Mouse (Mus musculus) cerebellum, postnatal 36 days (tissue): Measurements from ENCODE around the gene Zyg11b.

Source experiments
- DNase-seq, 2 experiments: peaks; one replicate each; pipeline ENCODE4 v3.0.0; 2021 to 2022; ENCODE audit warnings: mixed read lengths in 2 of 2

The Zyg11b gene

GRCm38 (mm10) chr4:108317656-108318605 lies 17.0 kb upstream of the Zyg11b start:
- no peak for DNase-seq

DNA sequence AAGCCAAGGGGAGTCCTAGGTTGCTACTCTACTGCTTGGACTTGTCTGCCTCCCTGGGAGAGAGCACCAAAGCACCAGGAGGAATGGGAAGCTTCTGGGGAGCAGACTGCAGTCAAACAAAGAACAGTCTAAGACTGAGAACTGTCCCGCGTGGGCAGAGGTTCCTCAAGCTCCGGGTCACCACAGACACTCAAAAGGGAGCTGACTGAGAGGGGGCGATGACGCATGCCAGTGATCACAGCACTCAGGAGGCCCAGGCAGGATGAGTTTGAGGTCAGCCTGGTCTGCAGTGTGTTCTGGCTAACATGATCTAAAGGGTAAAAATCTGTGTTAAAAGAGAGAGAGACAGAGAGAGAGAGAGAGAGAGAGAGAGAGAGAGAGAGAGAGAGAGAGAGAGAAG lies 13.1 kb upstream of the Zyg11b start:
- DNase-seq: no peak

DNA sequence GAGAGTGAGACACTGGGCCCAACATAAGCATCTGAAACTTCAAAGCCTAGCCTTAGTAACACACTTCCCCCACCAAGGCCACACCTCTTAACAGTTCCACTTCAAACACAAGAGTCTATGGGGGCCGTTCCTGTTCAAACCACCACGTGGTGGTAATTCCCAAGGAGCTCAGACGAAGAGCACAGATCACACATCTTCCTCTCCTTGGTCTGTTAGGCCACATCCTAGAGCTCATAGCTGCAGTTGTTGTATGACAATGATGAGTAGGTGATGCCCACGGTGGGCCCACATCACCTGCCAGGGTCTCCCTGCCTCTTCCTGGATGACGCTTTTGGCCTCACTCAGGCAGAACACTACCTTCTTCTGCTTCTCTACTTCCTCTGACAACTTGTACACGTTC lies 9.8 kb upstream of the Zyg11b start:
- no peak for DNase-seq

DNA sequence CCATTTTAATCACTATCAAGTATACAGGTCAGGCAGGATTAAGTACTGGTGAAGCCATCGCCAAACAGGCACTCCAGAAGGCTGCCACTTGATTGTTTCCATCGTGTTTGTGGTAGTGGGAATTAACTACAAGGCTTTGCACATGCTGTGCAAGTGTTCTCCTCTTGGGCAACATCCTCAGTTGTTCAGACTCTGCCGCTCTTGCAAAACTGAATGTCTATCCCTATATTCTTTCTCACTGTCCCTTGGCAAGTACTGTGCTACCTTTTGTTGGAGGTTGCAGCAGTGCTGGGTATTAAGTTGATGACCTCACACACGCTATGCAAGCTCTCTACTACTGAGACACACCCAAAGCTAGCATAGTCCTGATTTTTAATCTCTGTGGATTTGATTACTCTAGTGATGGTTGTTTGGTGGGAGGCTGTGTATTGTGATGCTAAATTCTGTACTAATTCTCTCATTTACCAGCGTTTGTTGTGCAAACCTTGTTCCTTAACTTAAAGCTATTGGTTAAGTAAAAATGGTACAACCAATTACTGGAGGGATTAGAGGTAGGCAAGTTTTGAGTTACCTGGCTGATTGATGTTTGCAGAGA lies 1.5 kb upstream of the Zyg11b start:
- DNase-seq: no peak

GRCm38 (mm10) chr4:108300266-108300665 lies 630 bp downstream of the Zyg11b start:
- peak; percentile 12 to 25 for DNase-seq

GRCm38 (mm10) chr4:108276973-108277372 lies 23.9 kb downstream of the Zyg11b start:
- DNase-seq: no peak

- DNase-seq: peak; percentile 36 to 47
Observed at GRCm38 (mm10) chr4:108272286-108272685, 28.6 kb downstream of the Zyg11b start.

GRCm38 (mm10) chr4:108265774-108266173 lies 35.1 kb downstream of the Zyg11b start:
- DNase-seq: no peak

GRCm38 (mm10) chr4:108253317-108253716 lies 47.6 kb downstream of the Zyg11b start:
- DNase-seq: no peak

DNA sequence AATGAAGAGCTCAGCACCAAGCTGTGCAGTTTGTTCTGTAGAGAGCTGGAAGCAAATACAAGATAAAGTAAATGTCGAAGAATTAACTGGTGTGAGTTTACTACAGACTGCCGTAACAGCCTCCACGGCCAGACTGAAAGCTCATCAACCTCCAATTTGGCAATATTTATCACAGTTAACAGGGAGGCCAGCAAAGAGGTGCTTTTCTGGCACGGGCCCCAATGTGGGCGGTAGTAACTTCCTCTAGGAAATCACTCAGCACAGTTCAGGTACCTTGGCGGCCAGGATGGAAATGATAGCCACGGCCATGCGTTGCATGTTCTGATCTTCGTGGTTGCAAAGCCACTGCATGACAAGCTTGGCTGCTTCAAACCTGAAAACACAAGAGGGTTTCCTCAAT lies 50.4 kb downstream of the Zyg11b start:
- no peak for DNase-seq

DNA sequence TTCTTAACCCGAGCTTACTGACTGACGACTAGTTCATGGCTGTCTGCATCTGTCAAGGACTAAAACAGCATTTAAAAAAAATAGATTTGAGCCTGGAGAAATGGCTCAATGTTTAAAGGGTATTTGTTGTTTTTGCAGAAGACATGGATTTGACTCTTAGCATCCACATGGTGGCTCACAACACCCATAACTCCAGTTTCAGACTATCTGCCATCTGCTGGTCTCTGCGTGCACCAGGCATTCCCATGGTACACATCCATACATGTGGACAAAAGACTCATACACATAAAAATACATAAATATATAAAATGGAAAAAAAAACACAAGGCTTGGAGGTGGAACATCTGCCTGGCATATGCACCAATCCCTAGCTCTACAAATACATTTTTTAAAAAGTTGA lies 51.6 kb downstream of the Zyg11b start:
- no peak for DNase-seq

DNA sequence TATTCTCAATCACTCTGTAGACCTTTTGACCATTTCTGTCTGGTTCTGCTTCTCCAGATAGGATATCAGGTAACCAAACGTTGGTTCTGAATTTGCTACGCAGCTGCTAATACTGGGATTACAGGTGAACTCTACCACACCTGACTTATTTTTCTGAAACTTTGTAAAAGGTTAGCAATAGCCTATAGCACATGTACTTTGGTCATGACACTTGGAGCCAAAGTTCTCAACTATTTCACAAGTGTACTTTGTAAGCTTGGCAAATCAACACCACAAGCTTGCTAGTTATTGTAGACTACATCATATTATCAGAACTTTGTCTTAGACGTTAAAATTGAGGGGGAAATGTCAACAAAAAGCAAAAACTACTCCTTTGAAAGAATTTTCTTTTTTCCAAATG lies 67.2 kb downstream of the Zyg11b start:
- DNase-seq: no peak

GRCm38 (mm10) chr4:108225341-108225872 lies 75.5 kb downstream of the Zyg11b start:
- DNase-seq: no peak

- DNase-seq: no peak
Observed at GRCm38 (mm10) chr4:108222507-108222906, 78.4 kb downstream of the Zyg11b start.

DNA sequence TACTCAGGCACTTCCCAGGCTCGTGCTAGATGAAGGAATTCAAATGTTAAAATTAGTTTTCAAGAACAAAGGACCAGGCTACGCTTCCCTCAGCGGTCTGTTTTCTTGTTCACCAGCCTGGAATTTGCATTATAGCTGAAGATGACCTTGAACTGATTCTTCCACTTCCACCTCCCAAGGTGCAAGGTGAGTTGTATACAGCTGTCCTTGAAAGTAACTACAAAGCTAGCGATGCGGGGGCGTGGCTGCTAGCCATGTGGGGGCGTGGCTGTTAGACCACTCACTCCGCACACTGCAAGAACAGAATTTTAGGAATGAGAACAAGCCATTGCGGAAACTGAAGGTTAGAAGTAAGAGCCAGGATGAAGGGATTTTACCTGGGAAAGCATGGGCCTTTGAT lies 81.9 kb downstream of the Zyg11b start:
- DNase-seq: no peak

DNA sequence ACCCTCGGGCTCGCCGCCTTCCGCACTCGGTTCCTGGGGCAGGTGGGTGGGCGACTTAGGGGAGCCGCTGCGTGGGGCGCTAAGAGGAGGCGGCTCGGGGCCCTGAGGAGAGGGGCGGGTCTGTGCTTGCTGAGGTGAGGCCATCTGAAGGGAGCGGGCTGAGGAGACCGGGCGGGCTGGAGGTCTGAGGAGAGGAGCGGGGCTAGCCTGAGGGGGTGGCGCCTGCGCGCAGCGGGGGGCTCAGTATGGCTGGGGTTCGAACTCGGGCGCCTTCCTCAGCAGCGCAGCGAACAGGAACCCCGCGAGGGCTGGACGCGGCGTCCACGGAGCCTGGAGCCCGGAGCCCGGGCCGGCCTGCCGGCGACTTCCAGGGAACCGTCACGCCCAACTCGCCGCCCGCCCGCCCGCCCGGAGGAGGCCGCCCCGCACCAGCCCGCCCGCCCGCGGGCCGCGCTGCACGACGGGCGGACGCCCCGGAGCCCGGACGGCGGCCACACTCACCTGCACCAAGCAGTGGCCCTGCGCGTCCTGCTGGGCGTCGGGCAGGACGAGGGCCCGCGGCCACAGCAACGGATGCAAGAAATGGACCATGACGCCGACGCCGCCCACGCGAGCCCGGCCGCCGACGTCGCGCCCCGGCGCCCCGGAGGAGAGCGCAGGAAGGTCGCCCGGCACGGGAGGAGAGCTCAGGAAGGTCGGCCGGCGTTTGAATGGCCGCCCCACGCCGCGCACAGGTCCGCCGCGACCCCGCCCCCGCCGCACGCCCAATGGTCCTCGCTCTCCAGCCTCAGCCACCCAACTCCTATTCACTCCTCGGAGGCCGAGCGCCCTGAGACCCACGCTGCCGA lies 83.3 kb downstream of the Zyg11b start, which contains the start of gene Zyg11a:
Gene Zyg11a, minus strand, starts transcription at position 717 of the 848 bp plus-strand sequence.
- DNase-seq: no peak

DNA sequence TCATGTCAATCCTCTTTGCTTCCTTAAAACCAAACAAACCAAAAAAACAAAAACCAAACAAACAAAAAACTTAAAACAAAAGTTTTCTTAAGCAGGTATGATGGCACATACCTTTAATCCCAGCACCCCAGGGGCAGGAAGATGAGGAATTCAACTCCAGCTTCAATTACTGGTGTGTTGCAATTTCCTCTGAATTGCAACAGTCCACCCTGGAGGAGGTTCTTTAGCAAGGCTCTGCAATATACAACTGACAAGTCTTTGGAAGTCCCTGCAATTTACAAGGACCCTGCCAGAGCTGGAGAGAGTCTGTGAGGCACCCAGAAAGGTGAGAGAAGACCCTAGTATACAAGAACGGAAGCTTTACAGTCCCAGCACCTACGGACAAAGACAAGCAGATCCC lies 87.9 kb downstream of the Zyg11b start:
- DNase-seq: no peak

- DNase-seq: no peak
Observed at GRCm38 (mm10) chr4:108204629-108205028, 96.3 kb downstream of the Zyg11b start.

DNA sequence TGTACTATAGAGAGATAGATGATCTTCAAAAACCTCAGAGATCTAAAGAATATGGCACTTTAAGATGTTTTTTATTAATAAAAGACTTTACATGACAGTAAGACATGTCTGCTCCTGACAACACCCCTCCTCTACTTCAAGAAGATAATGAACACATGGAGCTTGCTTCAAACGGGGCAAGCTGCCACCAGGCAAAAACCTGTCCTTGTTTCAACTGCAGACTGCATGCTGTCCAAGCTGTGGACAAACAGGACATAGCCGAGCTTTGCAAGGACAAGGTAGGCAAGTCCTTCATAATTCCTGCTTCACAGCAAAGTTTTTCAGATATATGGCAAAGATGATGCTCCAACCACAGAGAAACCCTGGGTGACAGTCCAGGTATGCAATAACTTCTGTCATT lies 101.7 kb downstream of the Zyg11b start:
- DNase-seq: peak; percentile 41 to 46

- peak; percentile 63 to 67 for DNase-seq
Observed at GRCm38 (mm10) chr4:108196277-108196855, 104.5 kb downstream of the Zyg11b start.

DNA sequence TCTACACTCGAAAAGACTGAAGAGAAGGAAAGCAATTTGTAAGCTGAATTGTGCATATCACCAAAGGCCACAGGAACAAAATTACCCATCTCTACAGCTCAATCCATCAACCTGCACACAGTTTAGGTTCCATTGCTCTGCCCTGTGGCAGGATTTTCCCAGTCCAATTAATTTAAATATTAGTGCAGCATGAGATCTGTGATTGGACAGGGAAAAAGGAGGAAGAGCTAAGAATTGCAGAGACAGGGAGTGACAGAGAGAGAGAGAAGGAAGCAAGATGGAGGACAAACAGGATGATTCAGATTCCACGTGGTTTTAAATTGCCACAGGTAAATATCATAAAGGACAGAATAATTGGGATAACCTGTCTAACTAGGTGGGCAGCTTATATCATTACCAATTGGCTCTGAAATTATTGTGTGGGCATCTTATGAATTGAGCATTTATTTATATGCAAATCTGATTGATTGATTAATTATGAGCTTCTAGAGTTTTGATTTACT lies 108.0 kb downstream of the Zyg11b start:
- no peak for DNase-seq

DNA sequence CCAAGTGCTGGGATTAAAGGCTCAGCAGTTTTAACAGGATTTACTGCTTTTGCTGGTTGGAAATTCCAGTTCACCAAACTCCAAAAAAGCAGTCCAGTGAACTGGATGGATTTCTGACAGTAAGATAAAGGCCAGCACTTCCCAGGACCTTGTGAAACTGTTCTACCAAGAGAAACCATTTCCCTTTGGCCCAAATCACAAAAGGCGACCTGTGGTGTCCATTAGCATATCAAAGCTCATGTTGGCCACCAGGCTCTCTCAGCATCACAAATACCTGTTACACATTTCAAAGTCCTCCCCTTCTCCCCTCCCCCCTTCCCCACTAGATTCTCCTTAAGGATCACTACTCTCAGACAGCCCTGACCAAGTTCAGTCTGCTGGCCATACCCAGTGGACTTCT lies 118.6 kb downstream of the Zyg11b start:
- DNase-seq: no peak
